Mouse (Mus musculus) MEL (cell line): ENCODE results near the gene Tnrc18. TPM values are rescaled to one million over a fixed set of nuclear protein-coding genes. Genes with fewer than 3 reads are reported as not detected.

ENCODE experiments used
- DNase-seq: peaks from one replicate; pipeline ENCODE4 v3.0.0; 2011; ENCODE audit warnings: low read depth, low spot score
- H3K27ac ChIP-seq: 2 replicates; pipeline ENCODE4 v1.5.1; 2012; ENCODE audit warnings: low read depth, mild to moderate bottlenecking, control low read depth, low read length, moderate library complexity; ENCODE audit not compliant: control insufficient read depth
- H3K27me3 ChIP-seq, 2 experiments: fragments of 150-350 bp in 1 of 2; sonication (generic) in 1 of 2; 2 replicates each; pipeline ENCODE4 v1.6.1; 2012; ENCODE audit warnings: low read length in 2 of 2, mild to moderate bottlenecking in 2 of 2, improper control_type of control experiment in 1 of 2, moderate library complexity in 1 of 2; ENCODE audit not compliant: insufficient read depth in 2 of 2, control insufficient read depth in 1 of 2
- H3K36me3 ChIP-seq, 2 experiments: 2 replicates each; pipeline ENCODE4 v1.6.1; 2012 to 2014; ENCODE audit warnings: low read length in 2 of 2, improper control_type of control experiment in 1 of 2, inconsistent platforms in 1 of 2, mild to moderate bottlenecking in 1 of 2; ENCODE audit not compliant: insufficient read depth in 2 of 2, control insufficient read depth in 1 of 2
- H3K4me1 ChIP-seq, 2 experiments: fragments of 150-350 bp in 1 of 2; sonication (generic) in 1 of 2; 2 replicates each; pipeline ENCODE4 v1.6.1; 2012; ENCODE audit warnings: low read length in 2 of 2, improper control_type of control experiment in 1 of 2, mild to moderate bottlenecking in 1 of 2; ENCODE audit not compliant: insufficient read depth in 2 of 2, control insufficient read depth in 1 of 2
- H3K4me3 ChIP-seq, 2 experiments: fragments of 150-350 bp in 1 of 2; sonication (generic) in 1 of 2; 2 replicates each; pipeline ENCODE4 v1.5.1; 2012; ENCODE audit warnings: low read depth in 2 of 2, low read length in 2 of 2, mild to moderate bottlenecking in 2 of 2, moderate library complexity in 2 of 2, control low read depth in 1 of 2, improper control_type of control experiment in 1 of 2; ENCODE audit not compliant: control insufficient read depth in 1 of 2, insufficient read depth in 1 of 2
- H3K79me2 ChIP-seq: 2 replicates; pipeline ENCODE4 v1.6.1; 2012; ENCODE audit warnings: mild to moderate bottlenecking, low read length, moderate library complexity; ENCODE audit not compliant: control insufficient read depth, poor library complexity, insufficient read depth
- H3K9ac ChIP-seq: 2 replicates; pipeline ENCODE4 v1.6.1; 2012; ENCODE audit warnings: low read depth, mild to moderate bottlenecking, control low read depth, low read length, moderate library complexity; ENCODE audit not compliant: control insufficient read depth, poor library complexity, severe bottlenecking
- H3K9me3 ChIP-seq: fragments of 150-350 bp; sonication (generic); replicated peaks from 2 replicates; pipeline ENCODE4 v1.6.1; 2012; ENCODE audit warnings: mild to moderate bottlenecking, low read length, improper control_type of control experiment, moderate library complexity; ENCODE audit not compliant: insufficient read depth
- CHD2 ChIP-seq: IDR thresholded peaks from 2 replicates; pipeline ENCODE4 v1.6.1; 2011; ENCODE audit warnings: low read length, improper control_type of control experiment
- E2F4 ChIP-seq: IDR thresholded peaks from 2 replicates; pipeline ENCODE4 v1.6.1; 2011; ENCODE audit warnings: low read depth, low read length, improper control_type of control experiment, borderline replicate concordance
- EP300 ChIP-seq, 2 experiments: IDR thresholded peaks; 2 replicates each; pipeline ENCODE4 v1.6.1; 2011; ENCODE audit warnings: improper control_type of control experiment in 2 of 2, low read length in 2 of 2, low read depth in 1 of 2, mild to moderate bottlenecking in 1 of 2
- ETS1 ChIP-seq: IDR thresholded peaks from 2 replicates; pipeline ENCODE4 v1.6.1; 2012; ENCODE audit warnings: low read depth, mild to moderate bottlenecking, inconsistent platforms, low read length, improper control_type of control experiment, moderate library complexity
- GABPA ChIP-seq: IDR thresholded peaks from 2 replicates; pipeline ENCODE4 v1.6.1; 2012; ENCODE audit warnings: low read depth, mild to moderate bottlenecking, inconsistent platforms, low read length, improper control_type of control experiment, moderate library complexity
- MAFK ChIP-seq: IDR thresholded peaks from 2 replicates; pipeline ENCODE4 v1.6.1; 2011; ENCODE audit warnings: low read depth, mild to moderate bottlenecking, low read length, improper control_type of control experiment, borderline replicate concordance
- MEF2A ChIP-seq: IDR thresholded peaks from 2 replicates; pipeline ENCODE4 v1.6.1; 2014; ENCODE audit warnings: low read depth, mild to moderate bottlenecking, inconsistent platforms, low read length, improper control_type of control experiment; ENCODE audit not compliant: poor library complexity, insufficient replicate concordance, severe bottlenecking; ENCODE audit errors: extremely low read depth
- MYB ChIP-seq: IDR thresholded peaks from 2 replicates; pipeline ENCODE4 v1.6.1; 2011; ENCODE audit warnings: mild to moderate bottlenecking, low read depth, low read length, improper control_type of control experiment
- POLR2A ChIP-seq, 2 experiments: IDR thresholded peaks; 2 replicates each; pipeline ENCODE4 v1.6.1; 2011 to 2012; ENCODE audit warnings: low read length in 2 of 2, mild to moderate bottlenecking in 2 of 2, control low read depth in 1 of 2, improper control_type of control experiment in 1 of 2, low read depth in 1 of 2, moderate library complexity in 1 of 2; ENCODE audit not compliant: control insufficient read depth in 1 of 2, insufficient read depth in 1 of 2, poor library complexity in 1 of 2
- POLR2AphosphoS2 ChIP-seq: IDR thresholded peaks from 2 replicates; pipeline ENCODE4 v1.6.1; 2011; ENCODE audit warnings: low read length, improper control_type of control experiment
- POLR2AphosphoS5 ChIP-seq: IDR thresholded peaks from 2 replicates; pipeline ENCODE4 v1.6.1; 2012; ENCODE audit warnings: low read depth, borderline replicate concordance, mild to moderate bottlenecking, inconsistent platforms, low read length, moderate library complexity, mixed read lengths
- SIN3A ChIP-seq: IDR thresholded peaks from 2 replicates; pipeline ENCODE4 v1.6.1; 2012; ENCODE audit warnings: low read length, improper control_type of control experiment, inconsistent platforms
- SMC3 ChIP-seq: IDR thresholded peaks from 2 replicates; pipeline ENCODE4 v1.6.1; 2011; ENCODE audit warnings: low read depth, low read length, improper control_type of control experiment
- USF1 ChIP-seq: IDR thresholded peaks from 2 replicates; pipeline ENCODE4 v1.6.1; 2014; ENCODE audit warnings: low read depth, mild to moderate bottlenecking, inconsistent platforms, low read length, improper control_type of control experiment, moderate library complexity
- ZC3H11A ChIP-seq: IDR thresholded peaks from 2 replicates; pipeline ENCODE4 v1.6.1; 2012; ENCODE audit warnings: low read depth, mild to moderate bottlenecking, inconsistent platforms, low read length, improper control_type of control experiment
- ZMIZ1 ChIP-seq: IDR thresholded peaks from 2 replicates; pipeline ENCODE4 v1.6.1; 2012; ENCODE audit warnings: low read depth, mild to moderate bottlenecking, inconsistent platforms, low read length, improper control_type of control experiment, moderate library complexity
- ZNF384 ChIP-seq: IDR thresholded peaks from 2 replicates; pipeline ENCODE4 v1.6.1; 2012; ENCODE audit warnings: low read depth, mild to moderate bottlenecking, inconsistent platforms, low read length, improper control_type of control experiment
- polyA plus RNA-seq, 2 experiments: library from polyadenylated mRNA; stranded (reverse) in 1 of 2; unstranded in 1 of 2; fragments of >175 nt in 1 of 2; fragments of >200 nt in 1 of 2; gene quantifications; 2 replicates each; pipeline versions ENCODE4 v1.2.1 to v1.2.4; 2012; ENCODE audit warnings: low replicate concordance in 2 of 2, low read depth in 1 of 2; ENCODE audit not compliant: insufficient read length in 2 of 2, insufficient read depth in 1 of 2, missing spikeins in 1 of 2
- total RNA-seq: library from RNA; depleted of rRNA; stranded (reverse); fragments of 300-350 nt; gene quantifications from 2 replicates; pipeline ENCODE4 v1.2.3, GENCODE M21; 2012

The Tnrc18 gene
- total and polyA plus RNA-seq, 3 experiments = 0.31 to 3.4 TPM; not detected in 1

GRCm38 (mm10) chr5:142821974-142822285 is 4.5 kb upstream of the Tnrc18 start:
- TF ChIP-seq POLR2AphosphoS5 (no peak), ZC3H11A (no peak), POLR2A (IDR thresholded peaks at IDR 0.05; ENCODE audit: control insufficient read depth in 1 of 2, insufficient read depth in 1 of 2, low read depth in 1 of 2, low read length in 2 of 2, poor library complexity in 1 of 2) (no peak), E2F4 (no peak), MAFK (no peak), CHD2 (no peak)
- no peaks in the 10 kb centered on the region for H3K79me2 ChIP-seq
- no peak overlapping the region for H3K9ac ChIP-seq
- no peak overlapping the region for H3K4me3 ChIP-seq
- no peak overlapping the region for H3K27ac ChIP-seq
- no peaks in the 10 kb centered on the region for H3K9me3 ChIP-seq
- H3K4me1 ChIP-seq = no peaks in the 10 kb centered on the region
- no peak for DNase-seq
- no peaks in the 10 kb centered on the region for H3K27me3 ChIP-seq
- H3K36me3 ChIP-seq = no peaks in the 10 kb centered on the region

GRCm38 (mm10) chr5:142821266-142821973 is 4.0 kb upstream of the Tnrc18 start:
- Histone ChIP-seq H3K9me3 (no peaks in the 10 kb centered on the region), H3K36me3 (no peaks in the 10 kb centered on the region), H3K9ac (no peak overlapping the region), H3K27ac (no peak overlapping the region), H3K4me3 (no peak overlapping the region), H3K79me2 (no peaks in the 10 kb centered on the region), H3K27me3 (no peaks in the 10 kb centered on the region), H3K4me1 (no peaks in the 10 kb centered on the region)
- no peak for TF ChIP-seq ZNF384
- TF ChIP-seq POLR2AphosphoS2 = no peak
- no peak for TF ChIP-seq SIN3A
- TF ChIP-seq GABPA = no peak
- TF ChIP-seq MEF2A = no peak
- no peak for TF ChIP-seq ETS1
- DNase-seq = no peak

GRCm38 (mm10) chr5:142820276-142821265 is 3.1 kb upstream of the Tnrc18 start:
- Histone ChIP-seq H3K9ac (no peak overlapping the region), H3K4me1 (no peaks in the 10 kb centered on the region), H3K27ac (no peak overlapping the region), H3K36me3 (no peaks in the 10 kb centered on the region), H3K27me3 (no peaks in the 10 kb centered on the region), H3K4me3 (no peak overlapping the region), H3K9me3 (no peaks in the 10 kb centered on the region), H3K79me2 (no peaks in the 10 kb centered on the region)
- DNase-seq = no peak
- no peak for TF ChIP-seq MYB
- no peak for TF ChIP-seq SMC3
- no peak for TF ChIP-seq ZMIZ1
- TF ChIP-seq ETS1 = no peak
- no peak for TF ChIP-seq USF1
- TF ChIP-seq EP300 (IDR thresholded peaks at IDR 0.05; ENCODE audit: low read depth in 1 of 2, low read length in 2 of 2) = no peak
